Mouse (Mus musculus) mouse trophoblast stem cell (cell line): ENCODE results near the gene Procr.
"Not testable (repeated sequence)": the region's sequence is repeated elsewhere in the genome, so short reads cannot be mapped to it uniquely, and the experiment has no call there.

Source experiments
- in situ Hi-C, 2 experiments: fragments of 300-500 bp; cut with MseI, MboI; formaldehyde crosslinking; loops; 2 replicates in 1 of 2; 3 replicates in 1 of 2; pipeline ENCODE4 v1.15.1; 2025

The Procr gene

GRCm38 (mm10) chr2:155751014-155751786 lies at the start of gene Procr:
TSS of gene Procr (plus strand) at chr2:155751117.
- in situ Hi-C loops: no loop called here

GRCm38 (mm10) chr2:155701399-155701919 lies 49.5 kb upstream of the Procr start:
- in situ Hi-C loops: no loop called here

GRCm38 (mm10) chr2:155703630-155704029 lies 47.3 kb upstream of the Procr start:
- in situ Hi-C loops: no loop called here

GRCm38 (mm10) chr2:155707251-155707650 lies 43.7 kb upstream of the Procr start:
- in situ Hi-C loops: no loop called here

GRCm38 (mm10) chr2:155710557-155710956 lies 40.4 kb upstream of the Procr start:
- in situ Hi-C loops: no loop called here

GRCm38 (mm10) chr2:155717082-155717990 lies 33.6 kb upstream of the Procr start:
- in situ Hi-C loops: no loop called here

- in situ Hi-C loops: no loop called here
These were observed 30.3 kb upstream of the Procr start for GRCm38 (mm10) chr2:155720585-155720984.

- in situ Hi-C loops: no loop called here
These were observed 26.9 kb upstream of the Procr start for GRCm38 (mm10) chr2:155724036-155724435.

GRCm38 (mm10) chr2:155724526-155724925 lies 26.4 kb upstream of the Procr start:
- in situ Hi-C loops: no loop called here

- in situ Hi-C loops: no loop called here
These were observed 24.6 kb upstream of the Procr start for GRCm38 (mm10) chr2:155726302-155726701.

GRCm38 (mm10) chr2:155727764-155728395 lies 23.0 kb upstream of the Procr start:
- in situ Hi-C loops: no loop called here

- in situ Hi-C loops: no loop called here
These were observed 22.2 kb upstream of the Procr start for GRCm38 (mm10) chr2:155728742-155729141.

GRCm38 (mm10) chr2:155729158-155729645 lies 21.7 kb upstream of the Procr start, which contains the start of gene Edem2:
TSS of gene Edem2 (minus strand) at chr2:155729475.
- in situ Hi-C loops: no loop called here

- in situ Hi-C loops: no loop called here
These were observed 15.8 kb upstream of the Procr start for GRCm38 (mm10) chr2:155735080-155735479.

- in situ Hi-C loops: not testable (repeated sequence)
These were observed 15.2 kb upstream of the Procr start, which contains the start of gene Gm17581 for GRCm38 (mm10) chr2:155735766-155736165. TSS of gene Gm17581 (minus strand) at chr2:155735866.

- in situ Hi-C loops: no loop called here
These were observed 14.0 kb upstream of the Procr start for GRCm38 (mm10) chr2:155736936-155737335.

- in situ Hi-C loops: no loop called here
These were observed 13.1 kb upstream of the Procr start for GRCm38 (mm10) chr2:155737803-155738202.

- in situ Hi-C loops: no loop called here
These were observed 8.7 kb upstream of the Procr start for GRCm38 (mm10) chr2:155742211-155742610.

- in situ Hi-C loops: no loop called here
These were observed 8.0 kb upstream of the Procr start for GRCm38 (mm10) chr2:155742931-155743337.

GRCm38 (mm10) chr2:155743351-155743750 lies 7.6 kb upstream of the Procr start:
- in situ Hi-C loops: no loop called here

- in situ Hi-C loops: no loop called here
These were observed 5.4 kb upstream of the Procr start for GRCm38 (mm10) chr2:155745487-155745886.

- in situ Hi-C loops: no loop called here
These were observed 1.5 kb upstream of the Procr start for GRCm38 (mm10) chr2:155749394-155749793.
